Mouse (Mus musculus): ENCODE measurements at regions not wholly inside any gene's neighbourhood (a gene's known extent, or its start where the extent isn't known, plus 50 kb on each side); places are given as distances from the start of the nearest gene placed in this dataset.

DNA sequence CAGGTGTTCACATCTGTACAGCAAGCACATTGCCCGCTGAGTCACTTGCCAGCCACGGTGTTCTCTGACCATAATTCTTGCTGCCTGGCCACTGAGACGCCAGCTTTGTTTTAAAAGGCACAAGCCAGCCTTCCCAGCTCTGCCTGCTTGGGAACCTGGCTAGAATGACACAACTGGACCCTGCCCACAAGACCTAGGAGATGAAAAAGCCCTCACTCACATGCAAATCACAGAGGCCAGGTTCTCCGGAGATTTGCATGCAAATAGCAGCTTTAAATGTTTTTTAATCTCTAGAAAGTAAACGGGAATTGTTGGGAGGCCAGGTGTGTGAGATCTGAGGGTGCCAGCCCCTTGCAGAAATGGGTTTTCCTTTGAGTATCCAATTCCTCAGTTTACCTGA, 71.9 kb downstream of the 1810010D01Rik start:
- no peak for DNase-seq (ENCODE audit: low spot score)

DNA sequence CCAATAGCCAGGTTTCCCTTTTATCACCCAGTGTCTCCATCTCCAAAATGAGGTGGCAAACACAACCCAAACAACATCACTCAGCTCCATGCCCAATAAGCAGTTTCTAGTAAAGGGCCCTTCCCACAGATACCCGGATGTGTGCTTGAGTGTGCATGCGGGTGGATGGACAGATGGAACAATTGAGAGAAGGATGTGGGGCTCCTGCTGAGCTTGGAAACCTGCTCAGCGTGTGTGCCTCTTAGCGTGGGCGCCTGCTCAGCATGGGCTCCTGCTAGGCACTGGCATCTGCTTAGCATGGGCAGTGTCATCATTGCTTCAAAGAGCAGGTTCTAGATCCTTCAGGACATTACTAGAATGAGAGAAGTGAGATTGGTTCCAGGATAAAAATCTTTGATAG, 75.4 kb downstream of the 1810010D01Rik start:
- DNase-seq (ENCODE audit: low spot score): no peak

DNA sequence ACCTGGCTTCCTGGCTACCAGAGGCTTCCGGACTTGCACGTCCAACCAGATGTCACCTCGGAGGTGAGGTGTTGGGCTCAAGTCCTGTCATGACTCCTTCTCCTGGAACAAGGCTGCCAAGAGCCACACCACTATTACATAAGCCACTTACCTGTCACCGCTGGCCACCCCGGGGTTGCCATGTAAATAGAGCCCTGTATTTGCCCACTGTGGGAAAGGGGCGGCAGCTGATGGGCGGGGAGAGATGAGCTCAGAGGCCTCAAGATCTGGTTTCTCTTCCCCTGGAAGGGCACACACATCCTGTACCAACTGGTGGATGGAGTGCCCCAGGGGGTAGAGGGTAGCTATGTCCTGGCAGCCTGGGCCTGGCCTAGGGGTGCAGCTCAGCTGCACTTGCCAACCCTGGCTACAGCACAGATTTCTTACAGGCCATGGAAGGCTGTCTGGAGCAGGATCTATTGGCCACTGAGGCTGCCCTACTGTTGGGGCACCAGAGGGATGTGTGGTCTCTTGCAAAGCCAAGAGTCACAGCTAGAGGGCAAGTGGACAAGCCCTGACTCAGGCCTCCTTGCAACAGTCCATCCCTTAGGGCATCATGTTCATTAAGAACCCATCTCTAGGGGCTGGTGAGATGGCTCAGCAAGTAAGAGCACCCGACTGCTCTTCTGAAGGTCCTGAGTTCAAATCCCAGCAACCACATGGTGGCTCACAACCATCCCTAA, 76.3 kb downstream of the 1810010D01Rik start:
- DNase-seq (ENCODE audit: low spot score): no peak

DNA sequence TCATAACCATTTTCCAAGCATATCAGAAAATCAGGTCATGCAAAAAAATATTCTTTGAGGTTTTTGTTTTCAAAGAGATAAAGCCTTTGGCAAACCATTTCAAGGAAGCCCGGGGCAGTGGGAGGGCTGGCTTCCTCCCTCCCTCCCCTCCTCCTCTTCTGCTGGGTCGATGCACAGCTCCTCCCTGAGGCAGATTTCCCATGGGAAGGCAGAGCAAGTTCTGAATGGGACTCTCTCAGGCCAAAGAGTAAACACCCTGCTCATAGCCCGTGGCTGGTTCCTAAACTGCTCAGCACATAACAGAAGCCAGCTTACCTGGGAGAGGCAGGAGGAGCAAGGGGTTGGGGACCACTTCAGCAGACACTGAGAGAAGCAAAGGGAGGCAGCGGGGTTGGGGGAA, 77.9 kb downstream of the 1810010D01Rik start:
- DNase-seq (ENCODE audit: low spot score): no peak

DNA sequence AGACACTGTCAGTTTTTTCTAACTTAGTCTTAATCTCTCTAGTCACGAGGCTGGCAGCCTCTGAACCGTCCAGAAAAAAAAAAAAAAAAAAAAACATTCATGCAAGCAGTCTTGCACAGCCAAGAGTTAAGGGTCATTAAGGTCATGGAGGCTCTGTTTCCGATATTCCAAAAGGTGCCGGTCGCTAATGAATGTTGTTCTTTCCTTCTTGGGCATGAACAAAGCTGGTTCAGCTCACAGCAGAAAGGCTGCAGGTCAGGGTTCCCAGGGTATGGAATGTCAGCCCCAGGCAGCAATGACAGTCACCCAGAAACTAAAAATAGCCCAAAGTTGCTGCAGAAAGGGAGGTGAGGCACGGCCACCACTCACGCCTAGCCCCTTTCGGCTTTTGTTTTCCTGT, 80.3 kb downstream of the 1810010D01Rik start:
- DNase-seq (ENCODE audit: low spot score): no peak

DNA sequence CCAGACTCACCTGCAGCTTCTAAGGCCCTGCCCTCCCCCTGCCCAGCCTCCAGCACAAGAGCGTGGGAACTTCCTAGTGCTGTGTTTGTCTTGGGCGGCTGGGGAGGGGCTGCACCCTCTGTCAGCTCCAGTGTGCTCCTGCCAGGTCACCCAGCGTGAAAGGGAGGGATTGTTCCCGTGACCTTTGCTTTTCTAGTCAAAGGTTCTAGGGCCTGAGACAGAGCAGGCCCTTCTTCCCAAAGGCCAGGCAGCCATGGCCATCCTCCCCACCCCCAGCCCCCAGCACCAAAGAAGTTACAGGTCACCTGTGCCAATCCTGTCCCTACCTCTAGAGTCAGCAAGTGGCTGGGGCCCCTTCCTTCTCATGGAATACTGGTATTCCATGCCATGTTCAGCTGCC, 80.7 kb downstream of the 1810010D01Rik start:
- DNase-seq (ENCODE audit: low spot score): no peak

DNA sequence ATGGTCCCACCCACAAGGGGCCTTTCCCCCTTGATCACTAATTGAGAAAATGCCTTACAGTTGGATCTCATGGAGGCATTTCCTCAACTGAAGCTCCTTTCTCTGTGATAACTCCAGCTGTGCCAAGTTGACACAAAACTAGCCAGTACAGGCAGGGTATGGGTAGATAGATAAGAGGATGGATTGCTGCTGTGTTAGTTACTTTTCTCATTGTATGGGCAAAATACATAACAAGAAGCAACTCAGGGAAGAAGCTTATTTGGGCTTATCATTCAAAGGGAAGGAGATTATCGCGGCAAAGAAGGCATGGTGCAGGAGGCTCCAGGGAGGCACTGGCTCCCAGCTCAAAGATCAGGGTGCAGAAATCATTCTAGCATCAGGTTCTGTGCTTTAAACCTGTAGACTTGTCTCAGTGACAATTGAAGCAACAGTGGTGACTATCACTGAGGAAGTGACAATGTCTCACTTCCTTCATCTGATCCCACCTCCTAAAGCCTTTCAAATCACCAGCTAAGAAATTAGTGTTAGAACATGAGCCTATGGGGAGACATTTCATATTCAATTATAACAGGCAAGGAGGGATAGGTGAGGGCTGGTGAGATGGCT, 83.8 kb downstream of the 1810010D01Rik start:
- DNase-seq (ENCODE audit: low spot score): no peak

DNA sequence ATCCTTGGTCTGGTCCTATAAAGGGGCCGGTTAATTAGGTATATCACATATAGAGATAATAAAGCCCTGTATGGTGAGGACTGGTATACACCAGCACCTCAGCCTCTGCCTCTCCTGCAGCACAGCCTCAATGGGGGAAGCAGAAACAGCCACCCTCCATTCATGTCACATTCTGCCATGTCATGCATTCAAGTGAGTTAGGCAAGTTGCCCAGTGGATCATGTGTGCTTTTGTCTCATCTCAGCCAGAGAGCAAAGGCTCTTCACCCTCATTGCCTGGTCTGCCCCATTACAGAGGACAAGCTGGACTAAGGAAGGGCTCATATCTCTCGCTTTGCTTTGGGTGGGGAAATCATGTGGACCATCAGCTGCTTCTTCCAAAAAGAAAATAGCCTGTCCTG, 85.4 kb downstream of the 1810010D01Rik start:
- no peak for DNase-seq (ENCODE audit: low spot score)

DNA sequence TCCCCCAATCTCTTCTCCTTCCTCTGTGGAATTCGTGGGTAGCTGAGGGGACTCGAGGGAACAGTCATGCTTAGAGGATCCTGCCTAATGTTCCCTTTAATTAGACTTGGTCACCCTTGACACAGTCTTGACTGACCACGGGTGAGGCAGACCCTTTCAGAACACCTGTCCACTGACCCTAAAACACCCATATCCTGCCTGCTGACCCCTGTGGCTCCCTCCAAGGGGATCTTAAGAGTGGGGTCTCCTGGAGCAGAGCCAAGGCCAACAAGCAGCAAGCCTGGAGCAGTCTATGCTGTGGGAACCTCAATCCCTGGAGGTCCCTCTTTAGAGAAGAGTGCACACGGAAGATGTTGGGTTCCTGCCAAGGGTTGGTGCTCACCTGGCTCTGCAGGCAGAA, 89.5 kb downstream of the 1810010D01Rik start:
- DNase-seq (ENCODE audit: low spot score): no peak

DNA sequence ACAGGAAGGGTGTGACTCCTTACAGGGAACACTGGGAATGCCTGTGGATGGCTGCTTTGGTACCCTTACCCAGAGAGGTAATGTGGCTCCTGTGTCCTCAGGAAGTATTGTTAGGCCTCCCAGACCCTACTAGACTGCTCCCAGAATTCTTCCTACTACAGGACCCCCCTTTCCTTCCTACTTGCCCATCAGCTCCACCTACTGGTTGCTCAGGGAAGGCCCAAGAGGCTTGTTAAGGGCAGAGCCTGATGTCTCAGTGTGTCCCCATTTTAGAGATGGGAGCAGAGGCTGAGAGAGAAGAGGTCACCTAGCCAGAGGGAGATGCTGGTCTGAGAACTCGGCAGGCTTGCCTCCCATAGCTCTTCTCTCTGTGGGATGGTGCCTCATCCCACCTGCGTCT, 93.3 kb downstream of the 1810010D01Rik start:
- peak; percentile 38 for DNase-seq (ENCODE audit: low spot score)

DNA sequence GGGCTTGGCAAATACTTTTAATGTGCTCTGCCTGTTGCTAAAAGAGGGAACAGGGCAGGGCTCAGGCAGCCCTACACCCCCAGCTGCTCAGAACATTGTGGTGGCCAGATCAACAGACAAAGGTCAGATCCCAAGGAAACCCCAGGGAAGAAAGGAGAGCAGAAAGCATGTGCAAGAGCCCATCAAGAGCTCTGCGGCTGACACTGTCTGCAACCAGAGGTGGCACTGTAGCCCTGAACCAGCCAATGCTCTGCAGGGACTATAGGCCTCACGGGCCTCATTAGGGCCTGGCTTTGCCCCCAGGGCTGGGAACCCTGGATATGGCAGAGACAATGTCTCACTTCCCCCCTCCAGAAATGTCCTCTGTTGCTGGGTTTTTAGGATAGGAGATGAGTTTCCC, 93.8 kb downstream of the 1810010D01Rik start:
- no peak for DNase-seq (ENCODE audit: low spot score)

DNA sequence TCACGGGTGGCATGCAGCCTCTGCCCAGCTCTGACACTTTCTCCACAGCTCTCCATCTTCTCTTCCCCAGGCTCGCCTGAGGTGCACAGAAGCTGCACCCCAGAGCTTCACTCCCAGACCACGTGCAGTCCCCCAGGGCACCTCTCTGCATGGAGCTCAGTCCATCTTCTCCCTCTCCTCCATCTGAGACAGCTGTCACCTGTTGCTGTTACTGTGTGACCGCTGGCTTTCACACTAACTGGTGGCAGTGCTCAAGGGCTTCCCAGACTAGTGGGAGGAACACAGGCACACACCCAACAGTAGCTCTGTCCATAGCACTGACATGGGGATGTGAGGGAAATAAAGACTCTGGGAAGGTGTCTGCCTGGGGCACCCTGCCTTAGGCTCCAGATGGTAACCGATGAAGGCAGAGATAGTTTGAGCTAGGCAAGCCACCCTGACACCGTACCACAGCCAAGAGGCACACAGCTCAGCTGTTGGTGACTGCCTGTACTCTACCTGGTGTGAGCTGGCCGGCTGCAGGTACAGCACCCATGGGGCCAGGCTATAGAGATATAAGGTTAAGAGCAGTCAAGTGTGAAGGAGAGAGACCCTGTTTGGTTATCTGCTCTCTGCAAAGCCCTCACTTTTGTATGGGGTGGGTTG, 94.9 kb downstream of the 1810010D01Rik start:
- DNase-seq (ENCODE audit: low spot score): no peak

DNA sequence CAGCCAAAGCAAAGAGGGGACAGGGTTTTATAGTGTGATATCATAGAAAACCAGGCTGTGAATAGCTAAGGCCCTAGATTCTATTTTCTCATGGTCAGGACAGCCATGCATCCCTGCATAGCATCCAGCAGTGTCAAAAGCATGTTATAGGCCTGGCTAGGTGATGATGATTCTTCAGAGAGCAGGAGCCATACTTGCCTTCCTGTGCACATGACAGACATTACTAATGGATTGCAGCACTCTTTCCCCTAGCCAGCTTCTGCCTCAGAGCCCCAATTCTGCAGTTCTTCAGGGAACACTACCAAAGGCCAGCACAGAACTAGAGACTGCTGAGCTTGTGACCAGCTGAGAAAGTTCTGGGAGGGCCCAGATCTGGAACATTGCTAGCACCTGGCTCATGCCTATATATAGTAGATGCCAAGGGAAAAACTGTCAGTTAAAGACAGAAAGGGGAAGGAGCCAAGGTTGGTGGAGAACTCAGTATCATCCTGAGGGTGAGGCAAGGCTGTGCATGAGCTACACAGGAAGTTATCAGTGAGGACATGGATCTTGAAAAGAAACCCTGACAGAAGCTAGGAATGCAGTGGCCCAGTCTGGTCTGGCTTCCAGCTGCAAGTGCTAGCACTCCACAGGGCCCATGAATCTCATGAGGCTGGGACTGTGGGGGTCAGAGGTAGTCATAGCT, 95.6 kb downstream of the 1810010D01Rik start:
- DNase-seq (ENCODE audit: low spot score): no peak

DNA sequence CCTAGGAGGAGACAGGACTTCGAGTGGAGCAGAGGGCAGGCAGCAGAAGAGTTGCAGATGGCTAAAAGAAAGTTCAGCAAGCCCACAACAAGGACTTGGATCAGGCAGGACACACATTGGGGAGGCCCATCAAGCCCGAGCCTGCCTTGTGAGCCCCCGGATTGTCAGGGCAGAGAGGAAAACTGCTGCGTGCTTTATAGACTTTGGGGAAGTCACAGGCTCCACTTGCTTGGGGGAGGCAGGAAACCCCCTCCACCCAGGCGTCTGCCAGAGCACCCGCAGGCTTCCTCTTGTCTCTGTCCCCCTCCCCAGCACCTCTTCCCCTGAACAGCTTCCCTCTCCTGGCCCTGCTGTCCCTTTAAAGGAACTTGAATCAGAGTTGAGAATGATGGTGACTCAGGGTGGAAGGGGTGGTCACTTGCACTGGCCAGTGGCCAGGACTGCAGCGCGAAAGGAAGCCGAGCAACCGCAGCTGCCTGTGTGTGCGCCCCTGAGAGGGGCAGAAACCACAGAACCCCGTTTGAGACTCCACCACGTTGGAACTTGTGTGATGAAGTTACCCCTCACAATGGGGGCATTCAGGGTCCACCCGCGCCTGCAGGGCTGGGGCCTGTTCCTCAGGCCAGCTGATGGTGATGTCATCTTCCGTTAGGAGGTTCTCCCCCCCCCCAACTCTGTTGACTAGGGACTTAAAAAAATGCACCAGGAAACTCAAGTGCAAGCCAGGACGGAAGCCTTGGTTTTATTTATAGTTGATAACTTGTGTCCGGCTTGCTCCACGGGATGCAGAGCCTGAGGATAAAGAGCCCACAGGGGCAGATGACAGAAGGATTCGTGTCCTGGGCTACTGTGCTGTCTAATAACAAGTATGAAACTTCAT, 96.4 kb downstream of the 1810010D01Rik start:
- peak; percentile 42 for DNase-seq (ENCODE audit: low spot score)

DNA sequence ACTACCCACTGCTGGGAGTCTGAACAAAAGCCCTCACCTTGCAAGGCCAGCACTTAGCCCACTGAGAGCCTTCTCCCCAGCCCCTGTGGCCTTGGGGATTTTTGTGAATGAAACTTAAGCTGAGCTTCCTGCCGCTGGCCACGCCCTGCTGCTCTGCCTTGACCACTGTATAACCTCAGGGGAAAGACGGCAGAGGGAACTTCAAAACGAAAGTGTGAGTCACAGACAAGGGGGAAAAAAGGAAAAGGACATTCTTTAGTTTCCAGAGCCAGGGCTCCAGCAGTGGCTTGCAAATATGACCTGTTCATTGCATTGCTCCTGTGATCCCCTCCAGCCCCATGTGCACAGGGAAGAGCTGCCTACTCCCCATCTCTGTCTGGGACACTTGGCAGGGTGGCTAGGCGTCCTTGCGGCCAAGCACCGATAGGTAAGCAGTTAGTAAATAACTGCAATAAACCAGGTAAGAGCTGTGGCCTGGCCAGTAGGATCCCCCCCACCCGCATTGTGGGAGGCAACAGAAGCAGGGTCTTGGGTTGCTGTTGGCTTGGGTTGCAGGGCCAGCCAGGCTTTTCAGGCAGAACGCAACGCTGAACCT, 97.2 kb downstream of the 1810010D01Rik start:
- DNase-seq (ENCODE audit: low spot score): no peak

DNA sequence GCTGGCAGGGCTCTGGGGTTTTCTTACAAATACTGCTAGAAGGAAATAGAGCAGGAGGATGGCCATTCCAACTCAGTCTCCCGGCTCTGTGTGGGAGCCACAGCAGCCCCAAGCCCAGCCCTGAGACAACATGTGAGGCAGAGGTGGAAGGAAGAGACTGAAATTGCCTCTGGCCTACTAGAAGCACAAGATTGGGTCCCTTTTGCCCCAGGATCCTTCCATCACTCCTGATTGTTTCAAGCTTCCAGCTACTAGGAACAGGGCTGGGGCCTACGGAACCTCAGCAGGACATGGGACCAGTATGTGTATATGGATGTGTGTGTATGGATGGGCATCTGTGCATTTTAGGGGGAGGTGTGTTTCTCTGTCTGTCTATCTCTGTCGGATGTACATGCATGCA, 97.9 kb downstream of the 1810010D01Rik start:
- DNase-seq (ENCODE audit: low spot score): no peak

DNA sequence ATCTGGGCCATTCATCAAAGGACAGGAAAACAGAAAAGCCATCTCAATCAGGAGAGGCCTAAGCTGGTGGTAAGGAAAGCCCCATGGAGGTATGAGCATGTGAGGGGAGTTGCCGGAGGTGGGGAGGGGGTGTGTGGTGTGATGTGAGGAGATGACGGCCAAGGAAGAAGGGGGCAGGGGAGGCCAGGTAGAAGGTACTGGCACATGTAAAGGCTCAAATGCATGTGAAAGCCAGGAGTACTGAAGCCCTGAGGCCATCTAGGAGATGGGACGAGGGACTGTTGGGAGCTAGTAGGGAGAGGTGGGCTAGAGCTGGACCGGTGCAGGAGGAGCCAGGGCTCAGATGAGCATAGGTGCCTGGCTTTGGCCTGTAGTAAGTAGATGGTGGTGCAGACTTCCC, 98.4 kb downstream of the 1810010D01Rik start:
- DNase-seq (ENCODE audit: low spot score): no peak

DNA sequence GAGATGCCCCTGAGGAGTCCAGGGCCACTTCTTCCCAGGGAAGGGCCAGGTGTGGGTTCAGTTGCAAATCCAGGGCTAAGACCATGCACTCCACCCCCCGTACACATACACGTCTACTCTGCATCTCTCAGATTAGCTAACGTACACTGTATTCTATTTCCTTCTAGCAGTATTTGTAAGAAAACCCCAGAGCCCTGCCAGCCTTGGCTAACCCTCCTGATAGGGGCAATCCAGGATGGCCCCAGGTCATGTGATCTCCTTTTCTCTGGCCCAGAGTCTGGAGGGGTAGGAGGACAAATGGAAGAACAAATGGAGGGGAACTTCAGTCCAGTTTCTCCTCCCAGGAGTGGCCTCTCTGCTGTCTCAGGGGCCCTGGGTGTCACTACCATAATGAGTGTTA, 98.9 kb downstream of the 1810010D01Rik start:
- DNase-seq (ENCODE audit: low spot score): no peak

DNA sequence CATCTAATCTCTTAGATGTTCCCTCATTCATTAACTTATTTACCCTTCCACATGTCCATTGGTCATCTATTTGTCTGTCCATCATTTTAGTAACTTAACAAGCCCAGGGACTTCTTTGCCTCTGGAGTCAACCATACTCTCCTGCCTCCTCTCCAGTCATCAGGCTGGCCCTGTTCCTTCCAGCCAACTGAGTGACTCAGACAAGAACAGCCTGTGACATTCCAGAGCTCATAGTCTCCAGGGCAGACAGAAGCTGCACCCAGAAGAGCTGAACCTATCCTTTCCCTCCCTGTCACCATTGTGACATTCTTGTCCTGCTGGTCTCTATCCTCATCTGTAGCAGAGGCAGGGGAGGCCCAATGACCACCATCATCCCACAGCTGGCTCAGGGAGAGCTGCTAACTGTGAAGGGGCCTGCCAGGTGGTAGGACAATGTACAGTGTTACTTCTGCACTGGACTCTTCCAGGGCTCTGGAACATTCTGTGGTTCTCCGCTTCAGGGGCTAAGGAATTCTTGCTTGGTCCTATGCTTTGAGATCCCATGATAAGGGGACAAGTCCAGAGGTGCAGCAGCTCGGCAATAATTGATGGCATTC, 100.2 kb downstream of the 1810010D01Rik start:
- no peak for DNase-seq (ENCODE audit: low spot score)

DNA sequence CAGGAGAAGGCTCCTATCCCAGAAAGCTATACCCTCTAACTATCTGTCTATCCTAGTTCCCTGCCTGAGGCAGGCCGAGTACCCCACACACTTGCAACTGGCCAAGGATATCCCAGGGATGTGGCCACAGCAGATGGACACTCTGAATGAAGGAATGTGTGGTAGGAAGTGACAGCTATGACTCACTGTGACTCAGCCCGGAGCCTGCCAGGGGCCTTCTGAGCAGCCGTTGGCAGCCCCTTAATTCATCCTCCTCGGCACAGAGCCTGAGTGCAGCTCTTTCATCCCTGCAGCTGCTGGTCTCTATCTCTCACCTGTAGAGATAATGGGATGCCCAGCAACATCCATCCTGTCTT, 101.4 kb downstream of the 1810010D01Rik start:
- DNase-seq (ENCODE audit: low spot score): no peak

DNA sequence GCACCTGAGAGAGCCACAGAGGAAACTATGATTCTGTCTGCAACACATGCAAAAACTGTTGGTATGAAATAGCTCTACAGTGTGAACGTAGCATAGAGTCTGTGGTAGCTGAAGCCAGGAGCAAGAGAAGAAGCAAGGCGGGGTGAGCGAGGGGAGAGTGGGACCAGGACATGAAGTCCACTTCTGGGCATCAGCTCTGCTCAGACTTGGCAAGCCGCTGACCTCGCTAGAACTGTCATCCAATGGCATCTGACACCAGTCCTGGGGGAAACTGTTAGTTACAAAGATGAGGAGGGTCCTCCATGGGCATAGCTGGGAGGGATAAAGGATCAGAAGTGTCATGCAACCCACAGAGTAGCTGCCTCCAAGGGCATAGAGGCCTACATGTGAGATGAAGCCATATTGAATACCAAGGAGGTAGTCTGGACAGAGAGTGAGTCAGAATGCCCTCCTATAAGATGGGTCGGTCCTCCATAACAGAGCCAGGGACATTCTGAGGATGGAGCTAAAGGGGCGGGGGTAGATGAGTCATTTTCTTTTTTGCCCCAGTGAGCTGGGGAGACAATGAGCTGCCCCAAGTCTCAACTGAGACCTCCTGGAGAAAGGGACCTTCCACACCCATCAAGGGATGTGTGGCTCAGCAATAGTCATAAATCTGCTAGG, 102.0 kb downstream of the 1810010D01Rik start:
- no peak for DNase-seq (ENCODE audit: low spot score)
